16 mouse cellular contexts compared by ENCODE assay signal in genomic region chr5:37551649-37552048, GRCm38 (mm10).
A peak's percentile ranks its signal among the peaks of the same experiment; 100 is the strongest.
DNase-seq lines count a peak whose midpoint lies in the region; ATAC-seq and TF ChIP-seq lines count a peak whose summit lies in the region.
"Had no signal": no experiment of that assay in that cellular context is flagged by ENCODE, and none has a peak within 500 bp of the region (broad histone marks: within the 10 kb centered on the region; RNA-seq: fewer than 3 reads in every experiment).

No protein-coding gene starts in this region.

- H3K4me3 ChIP-seq in forebrain, postnatal 0 days (ENCODE audit: low read depth, low read length): no peak overlapping the region
- H3K4me3 ChIP-seq in forebrain, embryonic 16.5 days (replicated peaks; ENCODE audit: low read length): no peak overlapping the region
- H3K4me3 ChIP-seq in midbrain, postnatal 0 days (ENCODE audit: low read depth, low read length): no peak overlapping the region
- no peak overlapping the region for H3K4me3 ChIP-seq in midbrain, embryonic 14.5 days (replicated peaks; ENCODE audit: low read depth, low read length)
- H3K4me3 ChIP-seq: embryonic facial prominence, embryonic 10.5 days; forebrain, embryonic 15.5 days; heart, embryonic 13.5 days had no signal

- no peaks in the 10 kb centered on the region for H3K27me3 ChIP-seq in forebrain, postnatal 0 days (ENCODE audit: insufficient read depth, low read length)
- no peaks in the 10 kb centered on the region for H3K27me3 ChIP-seq in forebrain, embryonic 16.5 days (replicated peaks; ENCODE audit: control insufficient read depth, insufficient read depth, low read length)
- H3K27me3 ChIP-seq in midbrain, postnatal 0 days (ENCODE audit: insufficient read depth, low read length): no peaks in the 10 kb centered on the region
- no peaks in the 10 kb centered on the region for H3K27me3 ChIP-seq in midbrain, embryonic 14.5 days (ENCODE audit: control insufficient read depth, insufficient read depth, low read length)
- H3K27me3 ChIP-seq: forebrain, embryonic 15.5 days; heart, embryonic 13.5 days had no signal

- peak; percentile 27 for DNase-seq in forebrain, postnatal 0 days
- DNase-seq in layer of hippocampus, adult 18-20 months (ENCODE audit: low spot score in 2 of 2): peak; percentile 6 to 14
- no peak for DNase-seq in layer of hippocampus, adult 11-12 months (ENCODE audit: low spot score)
- DNase-seq in midbrain, postnatal 0 days (ENCODE audit: low spot score): peak; percentile 11
- no peak for DNase-seq in midbrain, embryonic 14.5 days
- no peak for DNase-seq in testis, postnatal 10 days (ENCODE audit: low spot score)
- DNase-seq: adrenal gland, postnatal 14 days; cerebellum, adult 18-20 months; cerebellum, adult 9-11 months; cerebellum, postnatal 36 days; gastrocnemius, postnatal 14 days; heart, postnatal 36 days had no signal

- 64% methylated on average over 5 of the region's 5 CpGs for WGBS in forebrain, postnatal 0 days
- 61% methylated on average over 5 of the region's 5 CpGs for WGBS in forebrain, embryonic 16.5 days
- WGBS in midbrain, postnatal 0 days: 67% methylated on average over 5 of the region's 5 CpGs
- 77% methylated on average over 5 of the region's 5 CpGs for WGBS in midbrain, embryonic 14.5 days

- H3K9me3 ChIP-seq in forebrain, postnatal 0 days (ENCODE audit: low read length): no peaks in the 10 kb centered on the region
- no peaks in the 10 kb centered on the region for H3K9me3 ChIP-seq in forebrain, embryonic 16.5 days (ENCODE audit: control insufficient read depth, low read length)
- H3K9me3 ChIP-seq in midbrain, postnatal 0 days (ENCODE audit: low read length): no peaks in the 10 kb centered on the region
- H3K9me3 ChIP-seq in midbrain, embryonic 14.5 days (ENCODE audit: control insufficient read depth, low read length): no peaks in the 10 kb centered on the region
- H3K9me3 ChIP-seq: embryonic facial prominence, embryonic 10.5 days; forebrain, embryonic 15.5 days; heart, embryonic 13.5 days had no signal

- no peak overlapping the region for H3K4me2 ChIP-seq in forebrain, postnatal 0 days (ENCODE audit: low read depth)
- no peak overlapping the region for H3K4me2 ChIP-seq in forebrain, embryonic 16.5 days (ENCODE audit: low read length)
- H3K4me2 ChIP-seq in midbrain, postnatal 0 days (ENCODE audit: low read depth, low read length, poor library complexity, severe bottlenecking): no peak overlapping the region
- no peak overlapping the region for H3K4me2 ChIP-seq in midbrain, embryonic 14.5 days (ENCODE audit: low read length)
- H3K4me2 ChIP-seq: forebrain, embryonic 15.5 days; heart, embryonic 13.5 days had no signal

- no peaks in the 10 kb centered on the region for H3K36me3 ChIP-seq in forebrain, postnatal 0 days (ENCODE audit: insufficient read depth)
- no peaks in the 10 kb centered on the region for H3K36me3 ChIP-seq in forebrain, embryonic 16.5 days (ENCODE audit: control insufficient read depth, insufficient read depth)
- no peaks in the 10 kb centered on the region for H3K36me3 ChIP-seq in midbrain, postnatal 0 days (ENCODE audit: insufficient read depth, low read length)
- no peaks in the 10 kb centered on the region for H3K36me3 ChIP-seq in midbrain, embryonic 14.5 days (ENCODE audit: control insufficient read depth, insufficient read depth, low read length)
- H3K36me3 ChIP-seq: embryonic facial prominence, embryonic 10.5 days; forebrain, embryonic 15.5 days; heart, embryonic 13.5 days had no signal

- H3K27ac ChIP-seq in forebrain, postnatal 0 days (ENCODE audit: low read depth, low read length): no peak overlapping the region
- H3K27ac ChIP-seq in forebrain, embryonic 16.5 days (ENCODE audit: low read length): no peak overlapping the region
- H3K27ac ChIP-seq in midbrain, postnatal 0 days (ENCODE audit: low read depth, low read length): no peak overlapping the region
- H3K27ac ChIP-seq in midbrain, embryonic 14.5 days (replicated peaks; ENCODE audit: low read depth, low read length): no peak overlapping the region
- H3K27ac ChIP-seq: embryonic facial prominence, embryonic 10.5 days; forebrain, embryonic 15.5 days; heart, embryonic 13.5 days had no signal

- no peak for TF ChIP-seq CTCF in forebrain, postnatal 0 days (IDR thresholded peaks at IDR 0.05; ENCODE audit: low read depth)
- TF ChIP-seq CTCF in midbrain, postnatal 0 days (IDR thresholded peaks at IDR 0.05): no peak

- no peaks in the 10 kb centered on the region for H3K4me1 ChIP-seq in forebrain, postnatal 0 days (ENCODE audit: insufficient read depth)
- peaks cover 4% of the 10 kb centered on the region; the same call in 1 of the 2 replicates for H3K4me1 ChIP-seq in forebrain, embryonic 16.5 days (replicated peaks; ENCODE audit: control insufficient read depth, insufficient read depth, low read length)
- H3K4me1 ChIP-seq in midbrain, postnatal 0 days (ENCODE audit: insufficient read depth, low read length): no peaks in the 10 kb centered on the region
- H3K4me1 ChIP-seq in midbrain, embryonic 14.5 days (ENCODE audit: control insufficient read depth, insufficient read depth, low read length): no peaks in the 10 kb centered on the region
- H3K4me1 ChIP-seq: embryonic facial prominence, embryonic 10.5 days; forebrain, embryonic 15.5 days; heart, embryonic 13.5 days had no signal

- no peak overlapping the region for H3K9ac ChIP-seq in forebrain, postnatal 0 days
- no peak overlapping the region for H3K9ac ChIP-seq in forebrain, embryonic 16.5 days (replicated peaks; ENCODE audit: low read depth, low read length)
- no peak overlapping the region for H3K9ac ChIP-seq in midbrain, postnatal 0 days (replicated peaks; ENCODE audit: low read length, poor library complexity, severe bottlenecking)
- no peak overlapping the region for H3K9ac ChIP-seq in midbrain, embryonic 14.5 days (replicated peaks; ENCODE audit: low read length)
- H3K9ac ChIP-seq: forebrain, embryonic 15.5 days; heart, embryonic 13.5 days had no signal

- ATAC-seq in forebrain, postnatal 0 days: peak; percentile 51
- ATAC-seq in forebrain, embryonic 16.5 days: no peak
- no peak for ATAC-seq in midbrain, postnatal 0 days (ENCODE audit: low FRiP score)
- ATAC-seq in midbrain, embryonic 14.5 days (ENCODE audit: low FRiP score, low TSS enrichment): no peak
- ATAC-seq: forebrain, embryonic 15.5 days had no signal

Comparison
In these comparisons a context has a peak if more than half of its experiments do, and no peak if none do; other contexts are left out.
1. DNase-seq: peak in forebrain, postnatal 0 days (single experiment), layer of hippocampus, adult 18-20 months (2 of 2) and midbrain, postnatal 0 days (single experiment); none in layer of hippocampus, adult 11-12 months (single experiment), midbrain, embryonic 14.5 days (single experiment) and testis, postnatal 10 days (single experiment).